Mouse (Mus musculus) natural killer cell, adult 2 months (primary cell): ENCODE data around the gene Gm21915.

ENCODE experiments used
- DNase-seq, 2 experiments: peaks; one replicate each; pipeline ENCODE4 v3.0.0; 2022; ENCODE audit warnings: low spot score in 2 of 2

Gene Gm21915

GRCm38 (mm10) chr9:40717182-40717874 is 46.9 kb downstream of the Gm21915 start:
- no peak for DNase-seq

- DNase-seq = no peak
Measured at GRCm38 (mm10) chr9:40717875-40718185, 47.4 kb downstream of the Gm21915 start.
